Mouse (Mus musculus) limb, embryonic 14.5 days (tissue): Measurements from ENCODE around the gene Phf19. TPM values are rescaled to one million over a fixed set of nuclear protein-coding genes. Genes with fewer than 3 reads are reported as not detected.
A peak's percentile ranks its signal among the peaks of the same experiment; 100 is the strongest.

Source experiments
- ATAC-seq: fragments of 200-750 bp; cut with Nextera tagmentation; 2 replicates; pipeline ENCODE4 v1.8.0; 2017; ENCODE audit warnings: low read depth, moderate number of reproducible peaks, moderate TSS enrichment; ENCODE audit not compliant: low FRiP score
- DNase-seq: peaks from one replicate; pipeline ENCODE4 v3.0.0-alpha.2; 2015; ENCODE audit warnings: low spot score
- H3K27ac ChIP-seq: fragments of 300-500 bp; sonication (generic); replicated peaks from 2 replicates; pipeline ENCODE4 v1.5.1; 2014; ENCODE audit warnings: low read depth, mild to moderate bottlenecking, low read length, moderate library complexity, mixed read lengths
- H3K27me3 ChIP-seq: fragments of 300-500 bp; sonication (generic); 2 replicates; pipeline ENCODE4 v1.6.1; 2014; ENCODE audit warnings: low read length, mixed read lengths; ENCODE audit not compliant: control insufficient read depth, insufficient read depth
- H3K36me3 ChIP-seq: fragments of 300-500 bp; sonication (generic); 2 replicates; pipeline ENCODE4 v1.6.1; 2014; ENCODE audit warnings: mild to moderate bottlenecking, low read length, moderate library complexity, mixed read lengths; ENCODE audit not compliant: control insufficient read depth, insufficient read depth
- H3K4me1 ChIP-seq: fragments of 300-500 bp; sonication (generic); 2 replicates; pipeline ENCODE4 v1.6.1; 2014; ENCODE audit warnings: antibody characterized with exemption, low read length, mixed read lengths; ENCODE audit not compliant: control insufficient read depth, insufficient read depth
- H3K4me2 ChIP-seq: fragments of 300-500 bp; sonication (generic); replicated peaks from 2 replicates; pipeline ENCODE4 v1.6.1; 2014; ENCODE audit warnings: low read depth, mild to moderate bottlenecking, low read length, moderate library complexity; ENCODE audit not compliant: severe bottlenecking
- H3K4me3 ChIP-seq: fragments of 300-500 bp; sonication (generic); replicated peaks from 2 replicates; pipeline ENCODE4 v1.5.1; 2014; ENCODE audit warnings: low read length
- H3K9ac ChIP-seq: fragments of 300-500 bp; sonication (generic); 2 replicates; pipeline ENCODE4 v1.6.1; 2014; ENCODE audit warnings: mild to moderate bottlenecking, low read depth, low read length, moderate library complexity; ENCODE audit not compliant: severe bottlenecking
- H3K9me3 ChIP-seq: fragments of 300-500 bp; sonication (generic); 2 replicates; pipeline ENCODE4 v1.6.1; 2016; ENCODE audit warnings: low read length; ENCODE audit not compliant: control insufficient read depth
- POLR2A ChIP-seq: fragments of 200-500 bp; IDR thresholded peaks from 2 replicates; pipeline ENCODE4 v1.8.0; 2012; ENCODE audit warnings: inconsistent platforms, mild to moderate bottlenecking, moderate library complexity, borderline replicate concordance; ENCODE audit not compliant: insufficient read depth, insufficient read length; ENCODE audit errors: extremely low read depth
- WGBS: fragments of 180-500 bp; shearing (Covaris S2); extraction: QIAGEN DNeasy Blood & Tissue Kit; methylation state at CpG from one replicate; pipeline ENCODE4 v1.1.7; 2014; 5-methylcytosine and 5-hydroxymethylcytosine counted together
- polyA plus RNA-seq, 2 experiments: library from polyadenylated mRNA; depleted of rRNA in 1 of 2; stranded (reverse) in 1 of 2; unstranded in 1 of 2; fragments of >200 nt; fragmentation: Nextera tagmentation in 1 of 2; extraction: Ambion mirVana in 1 of 2; gene quantifications; 2 replicates each; pipeline versions ENCODE4 v1.2.1 to v1.2.3; 2012 to 2014

Gene Phf19
- polyA plus RNA-seq, 2 experiments = 8.0 to 8.7 TPM

- WGBS = 57% methylated on average over 4 of the region's 4 CpGs
- H3K27ac ChIP-seq = no peak overlapping the region
- no peaks in the 10 kb centered on the region for H3K9me3 ChIP-seq
- TF ChIP-seq POLR2A = no peak
- no peak overlapping the region for H3K4me2 ChIP-seq
- H3K27me3 ChIP-seq = no peaks in the 10 kb centered on the region; the same call in 1 of the 2 replicates
- ATAC-seq = no peak
- peaks cover 7% of the 10 kb centered on the region; the same call in 1 of the 2 replicates for H3K4me1 ChIP-seq
- no peak overlapping the region for H3K4me3 ChIP-seq
- H3K9ac ChIP-seq = no peak overlapping the region
- H3K36me3 ChIP-seq = no peaks in the 10 kb centered on the region
- no peak for DNase-seq
Observed at GRCm38 (mm10) chr2:34945580-34945979, 31.8 kb upstream of the Phf19 start.

- H3K4me3 ChIP-seq = no peak overlapping the region
- H3K9ac ChIP-seq = no peak overlapping the region
- H3K9me3 ChIP-seq = no peaks in the 10 kb centered on the region
- TF ChIP-seq POLR2A = no peak
- DNase-seq (no peak), ATAC-seq (no peak)
- H3K4me2 ChIP-seq = no peak overlapping the region
- peaks cover 11% of the 10 kb centered on the region; the same call in 1 of the 2 replicates for H3K4me1 ChIP-seq
- H3K27me3 ChIP-seq = no peaks in the 10 kb centered on the region; the same call in 1 of the 2 replicates
- WGBS = 12% methylated on average over 8 of the region's 8 CpGs
- H3K27ac ChIP-seq = no peak overlapping the region
- no peaks in the 10 kb centered on the region for H3K36me3 ChIP-seq
Observed at GRCm38 (mm10) chr2:34944761-34945160, 30.9 kb upstream of the Phf19 start.

- ATAC-seq = no peak
Observed at GRCm38 (mm10) chr2:34943556-34944120, 29.8 kb upstream of the Phf19 start.

GRCm38 (mm10) chr2:34941061-34941675 lies 27.3 kb upstream of the Phf19 start:
- Histone ChIP-seq H3K27ac (no peak overlapping the region), H3K9ac (no peak overlapping the region), H3K4me1 (peaks cover 37% of the 10 kb centered on the region), H3K36me3 (no peaks in the 10 kb centered on the region), H3K27me3 (no peaks in the 10 kb centered on the region; the same call in 1 of the 2 replicates), H3K9me3 (no peaks in the 10 kb centered on the region), H3K4me2 (no peak overlapping the region), H3K4me3 (no peak overlapping the region)
- DNase-seq (peak; percentile 35), ATAC-seq (no peak)
- 28% methylated on average over 11 of the region's 11 CpGs for WGBS
- TF ChIP-seq POLR2A = no peak

More at GRCm38 (mm10) chr2:34943556-34944120, 29.8 kb upstream of the Phf19 start:
- no peak overlapping the region for H3K4me2 ChIP-seq
- TF ChIP-seq POLR2A = no peak
- 82% methylated on average over 13 of the region's 13 CpGs for WGBS
- H3K36me3 ChIP-seq = no peaks in the 10 kb centered on the region
- peaks cover 17% of the 10 kb centered on the region for H3K4me1 ChIP-seq
- H3K27ac ChIP-seq = no peak overlapping the region
- no peaks in the 10 kb centered on the region; the same call in 1 of the 2 replicates for H3K27me3 ChIP-seq
- DNase-seq = no peak
- H3K9me3 ChIP-seq = no peaks in the 10 kb centered on the region
- no peak overlapping the region for H3K9ac ChIP-seq
- no peak overlapping the region for H3K4me3 ChIP-seq

GRCm38 (mm10) chr2:34940246-34940645 lies 26.4 kb upstream of the Phf19 start:
- no peak overlapping the region for H3K9ac ChIP-seq
- no peaks in the 10 kb centered on the region for H3K9me3 ChIP-seq
- H3K4me2 ChIP-seq = no peak overlapping the region
- TF ChIP-seq POLR2A = no peak
- H3K27me3 ChIP-seq = no peaks in the 10 kb centered on the region; the same call in 1 of the 2 replicates
- no peaks in the 10 kb centered on the region for H3K36me3 ChIP-seq
- ATAC-seq (no peak), DNase-seq (no peak)
- H3K4me3 ChIP-seq = no peak overlapping the region
- 74% methylated on average over 5 of the region's 5 CpGs for WGBS
- peaks cover 37% of the 10 kb centered on the region for H3K4me1 ChIP-seq
- H3K27ac ChIP-seq = no peak overlapping the region
